Mouse (Mus musculus) spleen, postnatal 10 days (tissue): Measurements from ENCODE around the gene Il2ra.

Experiments used
- DNase-seq, 2 experiments: peaks; one replicate each; pipeline ENCODE4 v3.0.0; 2021 to 2022; ENCODE audit warnings: low spot score in 2 of 2

The Il2ra gene

GRCm38 (mm10) chr2:11705201-11706025, 62.8 kb downstream of the Il2ra start, which contains the start of gene Il15ra:
Il15ra (plus strand) TSS chr2:11705290.
- peak; percentile 38 to 44 for DNase-seq

- DNase-seq = peak in 1 of 2 experiments; percentile 8
Measured at GRCm38 (mm10) chr2:11706030-11706745, 63.6 kb downstream of the Il2ra start.

GRCm38 (mm10) chr2:11706746-11707065, 64.1 kb downstream of the Il2ra start:
- no peak for DNase-seq

GRCm38 (mm10) chr2:11708538-11708937, 65.9 kb downstream of the Il2ra start:
- DNase-seq = no peak

- DNase-seq = peak; percentile 8 to 71
Measured at GRCm38 (mm10) chr2:11710101-11710500, 67.5 kb downstream of the Il2ra start.

GRCm38 (mm10) chr2:11712483-11712990, 69.9 kb downstream of the Il2ra start:
- no peak for DNase-seq

- no peak for DNase-seq
Measured at GRCm38 (mm10) chr2:11713021-11713420, 70.4 kb downstream of the Il2ra start.

- DNase-seq = no peak
Measured at GRCm38 (mm10) chr2:11714535-11714934, 71.9 kb downstream of the Il2ra start.

- DNase-seq = no peak
Measured at GRCm38 (mm10) chr2:11718573-11718972, 76.0 kb downstream of the Il2ra start.

GRCm38 (mm10) chr2:11722564-11722963, 80.0 kb downstream of the Il2ra start:
- no peak for DNase-seq

GRCm38 (mm10) chr2:11727574-11727973, 85.0 kb downstream of the Il2ra start:
- no peak for DNase-seq

- no peak for DNase-seq
Measured at GRCm38 (mm10) chr2:11729091-11729490, 86.5 kb downstream of the Il2ra start.

GRCm38 (mm10) chr2:11732978-11733377, 90.4 kb downstream of the Il2ra start:
- no peak for DNase-seq

GRCm38 (mm10) chr2:11735853-11736252, 93.2 kb downstream of the Il2ra start:
- DNase-seq = no peak

GRCm38 (mm10) chr2:11738794-11739193, 96.2 kb downstream of the Il2ra start:
- no peak for DNase-seq

- no peak for DNase-seq
Measured at GRCm38 (mm10) chr2:11739516-11740051, 97.0 kb downstream of the Il2ra start.
